ENCODE assay signal across 24 mouse cellular contexts in the genomic region with DNA sequence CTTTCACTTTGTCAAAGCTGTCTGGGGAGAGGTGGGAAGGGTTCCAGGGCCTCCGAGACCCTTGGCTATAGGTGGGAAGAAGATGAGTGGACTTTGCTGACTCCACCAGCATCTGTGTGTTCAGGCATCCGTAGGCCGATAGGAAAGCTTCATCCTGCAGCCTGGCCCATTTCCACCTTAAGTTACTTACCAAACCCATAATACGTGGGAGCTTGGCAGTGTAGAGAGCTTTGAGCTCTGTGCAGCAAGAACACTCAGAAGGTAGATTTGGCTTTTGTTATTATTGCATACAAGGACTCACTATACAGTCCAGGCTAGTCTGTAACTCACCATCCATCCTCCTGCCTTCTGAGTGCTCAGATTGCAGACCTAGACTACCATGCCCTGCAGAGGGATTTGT.
A peak's percentile ranks its signal among the peaks of the same experiment; 100 is the strongest.
DNase-seq lines count a peak whose midpoint lies in the region; ATAC-seq lines count a peak whose summit lies in the region.
"Had no signal": no experiment of that assay in that cellular context is flagged by ENCODE, and none has a peak within 500 bp of the region (broad histone marks: within the 10 kb centered on the region; RNA-seq: fewer than 3 reads in every experiment).

No protein-coding gene starts in this region.

- H3K36me3 ChIP-seq in limb, embryonic 11.5 days (ENCODE audit: control insufficient read depth, insufficient read depth, low read length): no peaks in the 10 kb centered on the region
- H3K36me3 ChIP-seq in limb, embryonic 10.5 days: no peaks in the 10 kb centered on the region
- H3K36me3 ChIP-seq in embryonic facial prominence, embryonic 13.5 days: no peaks in the 10 kb centered on the region
- H3K36me3 ChIP-seq in limb, embryonic 12.5 days: no peaks in the 10 kb centered on the region
- H3K36me3 ChIP-seq: forebrain, embryonic 12.5 days; G1E; heart, embryonic 10.5 days; hindbrain, embryonic 12.5 days had no signal

- no peak for DNase-seq in limb, embryonic 11.5 days (ENCODE audit: low spot score)
- no peak for DNase-seq in limb, embryonic 10.5 days (ENCODE audit: low spot score)
- DNase-seq in thymus, postnatal 36 days: no peak
- DNase-seq in lung, postnatal 36 days: no peak
- no peak for DNase-seq in lung, postnatal 10 days
- DNase-seq: adrenal gland, postnatal 14 days; cerebellum, adult 18-20 months; cerebellum, postnatal 10 days; embryo, embryonic 11 days; heart, adult 18-20 months; heart, postnatal 10 days; heart, postnatal 4 days had no signal

- 0 out of 2 replicates have a peak overlapping the region, but pooled peaks have one; percentile 36 for H3K27ac ChIP-seq in limb, embryonic 11.5 days (replicated peaks; ENCODE audit: low read depth, low read length)
- H3K27ac ChIP-seq in limb, embryonic 10.5 days: no peak overlapping the region
- peak overlapping the region; percentile 73 for H3K27ac ChIP-seq in embryonic facial prominence, embryonic 13.5 days
- H3K27ac ChIP-seq in limb, embryonic 12.5 days: peak overlapping the region; percentile 66
- H3K27ac ChIP-seq: forebrain, embryonic 12.5 days; heart, embryonic 10.5 days; hindbrain, embryonic 12.5 days had no signal

- WGBS in limb, embryonic 11.5 days: 80% methylated on average over 4 of the region's 4 CpGs
- 85% methylated on average over 4 of the region's 4 CpGs for WGBS in limb, embryonic 10.5 days
- WGBS in embryonic facial prominence, embryonic 13.5 days: 58% methylated on average over 4 of the region's 4 CpGs
- WGBS in limb, embryonic 12.5 days: 77% methylated on average over 4 of the region's 4 CpGs

- peaks cover 10% of the 10 kb centered on the region; the same call in 1 of the 2 replicates for H3K27me3 ChIP-seq in limb, embryonic 11.5 days (ENCODE audit: control insufficient read depth, insufficient read depth, low read length)
- H3K27me3 ChIP-seq in limb, embryonic 10.5 days (ENCODE audit: low read depth, poor library complexity, severe bottlenecking): peaks cover 98% of the 10 kb centered on the region
- H3K27me3 ChIP-seq in embryonic facial prominence, embryonic 13.5 days: peaks cover 33% of the 10 kb centered on the region
- H3K27me3 ChIP-seq in limb, embryonic 12.5 days: peaks cover 66% of the 10 kb centered on the region

- H3K9ac ChIP-seq in limb, embryonic 11.5 days (ENCODE audit: low read length): no peak overlapping the region
- H3K9ac ChIP-seq in embryonic facial prominence, embryonic 13.5 days: peak overlapping the region; percentile 52; the same call in 1 of the 2 replicates
- no peak overlapping the region for H3K9ac ChIP-seq in limb, embryonic 12.5 days (replicated peaks)
- H3K9ac ChIP-seq: forebrain, embryonic 12.5 days; hindbrain, embryonic 12.5 days had no signal

- no peak overlapping the region for H3K4me2 ChIP-seq in limb, embryonic 11.5 days (ENCODE audit: low read depth, severe bottlenecking)
- H3K4me2 ChIP-seq in embryonic facial prominence, embryonic 13.5 days: peak overlapping the region; percentile 50
- H3K4me2 ChIP-seq in limb, embryonic 12.5 days: peak overlapping the region; percentile 5; the same call in 1 of the 2 replicates
- H3K4me2 ChIP-seq: forebrain, embryonic 12.5 days; hindbrain, embryonic 12.5 days had no signal

- ATAC-seq in limb, embryonic 11.5 days (ENCODE audit: insufficient number of reproducible peaks, low FRiP score, low TSS enrichment, low read depth): no peak
- no peak for ATAC-seq in embryonic facial prominence, embryonic 13.5 days (ENCODE audit: insufficient number of reproducible peaks, insufficient read depth, low FRiP score, low TSS enrichment, low read depth)
- ATAC-seq in limb, embryonic 12.5 days (ENCODE audit: insufficient number of reproducible peaks, insufficient read depth, low FRiP score, low TSS enrichment, low read depth): no peak
- ATAC-seq: activated CD4-positive, CD25-positive, alpha-beta regulatory T cell, adult 4 months; forebrain, embryonic 16.5 days; hindbrain, embryonic 16.5 days; inflammation-experienced regulatory T-cells, adult 6 months; intestine, postnatal 0 days; Patski had no signal

- H3K9me3 ChIP-seq in limb, embryonic 11.5 days (ENCODE audit: control insufficient read depth, low read length): no peaks in the 10 kb centered on the region
- no peaks in the 10 kb centered on the region for H3K9me3 ChIP-seq in limb, embryonic 10.5 days (replicated peaks)
- no peaks in the 10 kb centered on the region for H3K9me3 ChIP-seq in embryonic facial prominence, embryonic 13.5 days
- no peaks in the 10 kb centered on the region for H3K9me3 ChIP-seq in limb, embryonic 12.5 days
- H3K9me3 ChIP-seq: forebrain, embryonic 12.5 days; G1E; heart, embryonic 10.5 days; hindbrain, embryonic 12.5 days had no signal

- H3K4me1 ChIP-seq in limb, embryonic 11.5 days (ENCODE audit: control insufficient read depth, insufficient read depth, low read length): no peaks in the 10 kb centered on the region
- peaks cover 15% of the 10 kb centered on the region; the same call in 1 of the 2 replicates for H3K4me1 ChIP-seq in limb, embryonic 10.5 days
- H3K4me1 ChIP-seq in embryonic facial prominence, embryonic 13.5 days: peaks cover 17% of the 10 kb centered on the region
- H3K4me1 ChIP-seq in limb, embryonic 12.5 days (replicated peaks): 0 out of 2 replicates have a peak, but pooled peaks cover 7% of the 10 kb centered on the region
- H3K4me1 ChIP-seq: forebrain, embryonic 12.5 days; hindbrain, embryonic 12.5 days had no signal

- no peak overlapping the region for H3K4me3 ChIP-seq in limb, embryonic 11.5 days (ENCODE audit: low read depth, low read length)
- H3K4me3 ChIP-seq in limb, embryonic 10.5 days: no peak overlapping the region
- peak overlapping the region; percentile 30 for H3K4me3 ChIP-seq in embryonic facial prominence, embryonic 13.5 days
- H3K4me3 ChIP-seq in limb, embryonic 12.5 days (replicated peaks): no peak overlapping the region
- H3K4me3 ChIP-seq: forebrain, embryonic 12.5 days; heart, embryonic 10.5 days; hindbrain, embryonic 12.5 days had no signal
